Mouse (Mus musculus): ENCODE measurements around the gene Rita1.

Rita1 gene

DNA sequence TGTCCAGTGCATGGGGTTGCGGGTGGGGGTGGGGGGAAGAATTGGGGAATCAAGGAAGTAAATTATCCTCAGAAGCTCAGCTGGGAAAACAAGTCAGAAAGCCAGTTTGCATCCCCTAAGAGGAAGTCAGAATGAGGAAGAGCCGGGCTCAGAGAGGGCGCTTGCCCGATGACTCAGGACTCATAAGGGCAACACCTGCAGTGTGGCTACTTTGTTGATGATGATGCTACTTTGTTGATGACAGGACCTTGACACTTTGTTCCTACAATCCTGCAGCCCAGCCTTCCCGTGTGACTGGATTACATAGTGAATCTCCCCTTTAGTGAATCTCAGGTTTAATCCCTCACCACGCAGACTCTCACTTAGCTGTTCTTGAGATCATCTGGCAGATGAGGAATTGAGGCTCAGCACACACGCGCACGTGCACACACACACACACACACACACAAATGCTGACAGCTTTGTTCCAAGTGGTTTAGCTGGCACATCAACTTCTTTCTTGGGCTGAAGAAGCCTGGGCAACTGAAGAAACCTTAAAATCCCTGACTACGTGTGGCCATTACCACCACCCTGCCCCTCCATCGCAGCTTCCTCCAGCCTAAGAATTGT lies 42.0 kb downstream of the Rita1 start:
- DNase-seq (ENCODE audit: low read depth), result no peak

DNA sequence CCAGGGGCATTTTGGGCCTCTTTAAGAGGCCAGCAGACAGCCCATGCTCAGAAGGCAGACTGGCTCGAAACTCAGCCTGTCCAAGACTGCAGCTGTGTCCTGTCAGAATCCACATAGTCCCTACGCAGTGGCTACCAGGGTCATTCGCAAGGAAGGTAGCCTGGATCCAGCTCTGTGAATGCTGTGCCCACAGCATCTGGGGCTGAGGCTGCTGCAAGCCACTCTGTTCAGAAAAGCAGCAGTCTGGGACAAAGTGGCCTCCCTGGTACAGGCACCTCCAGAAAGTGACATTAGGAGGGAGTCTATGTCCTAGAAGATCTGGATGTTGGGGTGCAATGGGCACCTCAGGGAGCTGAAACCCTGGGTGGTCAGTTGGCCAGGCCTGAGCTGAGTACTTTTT lies 42.6 kb downstream of the Rita1 start:
- DNase-seq (ENCODE audit: low read depth), result no peak

- DNase-seq (ENCODE audit: low read depth), result no peak
Observed at GRCm38 (mm10) chr5:120568964-120569363, 43.4 kb downstream of the Rita1 start.

- DNase-seq (ENCODE audit: low read depth), result no peak
Observed at GRCm38 (mm10) chr5:120568336-120568768, 44.0 kb downstream of the Rita1 start.

DNA sequence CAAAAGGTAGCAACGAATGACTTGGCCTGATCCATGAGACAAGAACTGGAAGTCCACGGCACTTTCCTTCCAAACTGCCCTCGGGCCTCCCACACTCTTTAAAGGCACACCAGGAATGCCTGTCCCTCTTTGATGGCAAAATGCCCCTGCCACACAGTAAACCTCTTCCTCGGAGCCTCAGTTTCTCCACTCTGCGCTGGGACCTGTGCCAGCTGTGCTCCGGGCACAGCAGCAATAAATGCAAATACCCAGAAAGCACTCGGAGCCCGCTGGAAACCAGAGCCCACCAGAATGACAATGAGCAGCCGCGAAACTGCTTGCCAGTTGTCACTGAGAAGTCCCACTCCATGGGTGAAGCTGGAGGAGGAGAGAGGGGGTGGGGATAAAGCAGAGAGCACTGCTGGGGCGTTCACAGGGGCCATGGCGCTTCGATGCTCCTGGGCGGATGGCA lies 44.6 kb downstream of the Rita1 start:
- DNase-seq (ENCODE audit: low read depth), result no peak

DNA sequence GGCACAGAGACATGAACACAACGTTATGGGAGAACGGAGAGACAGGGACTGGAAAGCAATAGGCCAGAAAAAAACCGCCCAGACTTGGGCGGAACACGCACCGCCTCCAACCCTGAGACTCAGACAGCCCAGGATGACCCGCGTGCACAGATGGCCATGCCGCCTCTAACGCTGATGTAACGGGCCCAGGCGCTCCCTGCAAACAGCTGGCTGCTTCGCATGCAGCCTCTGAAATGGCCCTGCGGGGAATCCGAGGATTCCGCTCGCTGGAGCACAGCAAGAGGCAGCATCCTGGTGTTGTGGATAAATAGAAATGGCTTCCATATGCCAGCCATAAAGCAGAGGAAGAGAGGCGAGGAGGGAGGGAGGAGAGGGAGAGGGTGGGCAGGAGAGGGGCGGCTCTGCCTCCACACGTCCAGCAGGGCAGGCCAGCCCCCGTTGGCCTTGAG lies 45.1 kb downstream of the Rita1 start:
- no peak for DNase-seq (ENCODE audit: low read depth)

- no peak for DNase-seq (ENCODE audit: low read depth)
Observed at GRCm38 (mm10) chr5:120566681-120567252, 45.6 kb downstream of the Rita1 start.

GRCm38 (mm10) chr5:120566101-120566500 lies 46.3 kb downstream of the Rita1 start:
- no peak for DNase-seq (ENCODE audit: low read depth)

GRCm38 (mm10) chr5:120565171-120565905 lies 47.1 kb downstream of the Rita1 start:
- DNase-seq (ENCODE audit: low read depth), result no peak

GRCm38 (mm10) chr5:120563914-120564311 lies 48.5 kb downstream of the Rita1 start:
- DNase-seq (ENCODE audit: low read depth), result no peak

- no peak for DNase-seq (ENCODE audit: low read depth)
Observed at GRCm38 (mm10) chr5:120562956-120563913, 49.2 kb downstream of the Rita1 start.

- DNase-seq (ENCODE audit: low read depth), result no peak
Observed at GRCm38 (mm10) chr5:120560616-120561311, 51.6 kb downstream of the Rita1 start.

- DNase-seq (ENCODE audit: low read depth), result no peak
Observed at GRCm38 (mm10) chr5:120560129-120560615, 52.2 kb downstream of the Rita1 start.

DNA sequence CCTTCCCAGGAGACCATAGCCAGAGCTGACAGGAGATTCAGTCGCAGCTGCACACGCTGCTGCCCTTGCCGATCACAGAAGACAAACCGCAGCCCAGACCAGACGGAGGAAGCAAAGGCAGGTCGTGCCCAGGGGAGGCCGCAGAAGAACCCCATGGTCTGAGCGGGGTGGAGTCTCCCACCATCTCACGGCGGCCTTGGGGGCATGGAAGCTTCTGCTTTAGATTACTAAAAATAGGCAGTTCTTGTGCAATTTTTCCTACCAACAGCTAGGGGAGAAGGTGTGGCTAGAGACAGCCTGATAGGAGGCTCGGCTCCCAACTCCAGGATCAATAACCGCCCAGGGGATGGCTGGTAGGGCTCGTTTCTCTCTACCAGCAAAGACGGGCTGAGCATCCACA lies 53.6 kb downstream of the Rita1 start:
- no peak for DNase-seq (ENCODE audit: low read depth)

DNA sequence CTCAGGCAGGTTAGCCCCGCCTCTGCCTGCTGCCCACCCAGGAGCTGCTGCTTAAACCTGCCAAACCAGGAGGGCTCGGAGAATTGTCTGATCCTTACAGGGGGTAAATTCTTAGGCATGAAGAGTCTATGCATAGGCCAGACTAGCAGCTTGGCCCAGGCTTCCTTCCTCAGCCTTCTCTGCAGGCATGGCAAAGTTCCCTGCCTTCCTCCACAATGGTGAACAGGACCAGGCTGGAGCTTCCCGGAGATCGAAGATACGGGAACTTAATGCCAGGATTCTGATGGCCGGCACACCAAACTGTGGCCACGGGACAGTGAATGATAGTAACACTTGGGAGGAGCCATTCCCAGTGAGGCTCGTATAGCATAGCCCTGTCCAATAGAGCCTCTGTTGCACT lies 54.3 kb downstream of the Rita1 start:
- DNase-seq (ENCODE audit: low read depth), result no peak

GRCm38 (mm10) chr5:120555871-120556270 lies 56.5 kb downstream of the Rita1 start:
- DNase-seq (ENCODE audit: low read depth), result no peak

DNA sequence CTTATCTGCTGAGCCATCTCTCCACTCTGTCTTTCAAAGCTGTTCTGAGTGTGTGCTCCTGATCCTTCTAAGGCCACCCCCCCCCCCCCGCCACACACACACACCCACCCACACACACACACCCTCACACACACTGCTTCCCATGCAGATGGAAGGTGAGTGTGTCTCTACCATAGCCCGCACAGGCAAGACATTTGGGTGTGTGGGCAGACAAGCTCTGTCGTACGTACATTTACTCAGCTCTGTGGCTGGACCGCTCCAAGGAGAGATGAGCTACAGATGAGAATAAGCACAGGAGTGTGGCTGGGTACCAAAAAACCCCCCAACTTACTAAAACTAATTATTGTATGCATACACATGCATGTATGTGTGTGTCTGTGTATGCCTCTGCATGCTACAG lies 61.7 kb downstream of the Rita1 start:
- no peak for DNase-seq (ENCODE audit: low read depth)

- DNase-seq (ENCODE audit: low read depth), result no peak
Observed at GRCm38 (mm10) chr5:120550137-120550536, 62.3 kb downstream of the Rita1 start.

GRCm38 (mm10) chr5:120548236-120548850 lies 64.0 kb downstream of the Rita1 start:
- DNase-seq (ENCODE audit: low read depth), result no peak

All from induced T-regulatory cell, adult 2 months (primary cell).